ENCODE assay signal across 25 mouse cellular contexts in genomic region chr2:144692777-144693176, GRCm38 (mm10).
A peak's percentile ranks its signal among the peaks of the same experiment; 100 is the strongest.
DNase-seq lines count a peak whose midpoint lies in the region; ATAC-seq lines count a peak whose summit lies in the region.
"Had no signal": no experiment of that assay in that cellular context is flagged by ENCODE, and none has a peak within 500 bp of the region (broad histone marks: within the 10 kb centered on the region; RNA-seq: fewer than 3 reads in every experiment).

No protein-coding gene starts in this region.

- no peaks in the 10 kb centered on the region for H3K9me3 ChIP-seq in forebrain, embryonic 11.5 days (ENCODE audit: control insufficient read depth, low read length)
- H3K9me3 ChIP-seq in forebrain, embryonic 16.5 days (ENCODE audit: control insufficient read depth, low read length) = no peaks in the 10 kb centered on the region
- no peaks in the 10 kb centered on the region for H3K9me3 ChIP-seq in kidney, embryonic 16.5 days (ENCODE audit: low read length)
- H3K9me3 ChIP-seq in midbrain, embryonic 11.5 days (ENCODE audit: control insufficient read depth, low read length) = no peaks in the 10 kb centered on the region
- no peaks in the 10 kb centered on the region for H3K9me3 ChIP-seq in midbrain, embryonic 14.5 days (ENCODE audit: control insufficient read depth, low read length)
- H3K9me3 ChIP-seq: embryonic facial prominence, embryonic 10.5 days; embryonic facial prominence, embryonic 13.5 days; forebrain, embryonic 15.5 days; hindbrain, embryonic 10.5 days; hindbrain, embryonic 13.5 days had no signal

- WGBS in forebrain, embryonic 11.5 days = 89% methylated on average over 2 of the region's 2 CpGs
- WGBS in forebrain, embryonic 16.5 days = 86% methylated on average over 2 of the region's 2 CpGs
- 93% methylated on average over 2 of the region's 2 CpGs for WGBS in kidney, embryonic 16.5 days
- 88% methylated on average over 2 of the region's 2 CpGs for WGBS in midbrain, embryonic 11.5 days
- 92% methylated on average over 2 of the region's 2 CpGs for WGBS in midbrain, embryonic 14.5 days

- no peak overlapping the region for H3K27ac ChIP-seq in forebrain, embryonic 11.5 days (ENCODE audit: low read depth, low read length)
- H3K27ac ChIP-seq in forebrain, embryonic 16.5 days (ENCODE audit: low read length) = no peak overlapping the region
- H3K27ac ChIP-seq in kidney, embryonic 16.5 days (ENCODE audit: low read length) = no peak overlapping the region
- H3K27ac ChIP-seq in midbrain, embryonic 11.5 days (ENCODE audit: low read depth, low read length) = no peak overlapping the region
- H3K27ac ChIP-seq in midbrain, embryonic 14.5 days (replicated peaks; ENCODE audit: low read depth, low read length) = no peak overlapping the region
- H3K27ac ChIP-seq: embryonic facial prominence, embryonic 10.5 days; embryonic facial prominence, embryonic 13.5 days; forebrain, embryonic 15.5 days; hindbrain, embryonic 10.5 days; hindbrain, embryonic 13.5 days had no signal

- H3K9ac ChIP-seq in forebrain, embryonic 11.5 days (ENCODE audit: low read length) = no peak overlapping the region
- H3K9ac ChIP-seq in forebrain, embryonic 16.5 days (replicated peaks; ENCODE audit: low read depth, low read length) = no peak overlapping the region
- no peak overlapping the region for H3K9ac ChIP-seq in kidney, embryonic 16.5 days (replicated peaks; ENCODE audit: low read length)
- H3K9ac ChIP-seq in midbrain, embryonic 11.5 days (ENCODE audit: low read length) = no peak overlapping the region
- H3K9ac ChIP-seq in midbrain, embryonic 14.5 days (replicated peaks; ENCODE audit: low read length) = no peak overlapping the region
- H3K9ac ChIP-seq: embryonic facial prominence, embryonic 13.5 days; forebrain, embryonic 15.5 days; hindbrain, embryonic 13.5 days had no signal

- H3K27me3 ChIP-seq in forebrain, embryonic 11.5 days (ENCODE audit: control insufficient read depth, insufficient read depth, low read length) = no peaks in the 10 kb centered on the region
- no peaks in the 10 kb centered on the region for H3K27me3 ChIP-seq in forebrain, embryonic 16.5 days (replicated peaks; ENCODE audit: control insufficient read depth, insufficient read depth, low read length)
- no peaks in the 10 kb centered on the region for H3K27me3 ChIP-seq in kidney, embryonic 16.5 days (ENCODE audit: insufficient read depth, low read length)
- no peaks in the 10 kb centered on the region for H3K27me3 ChIP-seq in midbrain, embryonic 11.5 days (ENCODE audit: control insufficient read depth, insufficient read depth, low read length)
- no peaks in the 10 kb centered on the region for H3K27me3 ChIP-seq in midbrain, embryonic 14.5 days (ENCODE audit: control insufficient read depth, insufficient read depth, low read length)
- H3K27me3 ChIP-seq: embryonic facial prominence, embryonic 13.5 days; forebrain, embryonic 15.5 days; hindbrain, embryonic 13.5 days had no signal

- no peaks in the 10 kb centered on the region for H3K4me1 ChIP-seq in forebrain, embryonic 11.5 days (replicated peaks; ENCODE audit: control insufficient read depth, insufficient read depth, low read length)
- no peaks in the 10 kb centered on the region for H3K4me1 ChIP-seq in forebrain, embryonic 16.5 days (replicated peaks; ENCODE audit: control insufficient read depth, insufficient read depth, low read length)
- no peaks in the 10 kb centered on the region; the same call in 1 of the 2 replicates for H3K4me1 ChIP-seq in kidney, embryonic 16.5 days (ENCODE audit: insufficient read depth, low read length)
- no peaks in the 10 kb centered on the region for H3K4me1 ChIP-seq in midbrain, embryonic 11.5 days (ENCODE audit: control insufficient read depth, insufficient read depth, low read length)
- no peaks in the 10 kb centered on the region for H3K4me1 ChIP-seq in midbrain, embryonic 14.5 days (ENCODE audit: control insufficient read depth, insufficient read depth, low read length)
- H3K4me1 ChIP-seq: embryonic facial prominence, embryonic 10.5 days; embryonic facial prominence, embryonic 13.5 days; forebrain, embryonic 15.5 days; hindbrain, embryonic 10.5 days; hindbrain, embryonic 13.5 days had no signal

- DNase-seq in forebrain, embryonic 11.5 days (ENCODE audit: low spot score) = no peak
- DNase-seq in kidney, adult 8-10 months = no peak
- no peak for DNase-seq in midbrain, embryonic 11.5 days (ENCODE audit: low spot score, missing footprints)
- DNase-seq in midbrain, embryonic 14.5 days = no peak
- no peak for DNase-seq in spleen, postnatal 36 days (ENCODE audit: low spot score in 2 of 2)
- DNase-seq: adrenal gland, adult 8-10 months; adrenal gland, postnatal 25 days; cerebellum, adult 11-12 months; cerebellum, adult 8-10 months; cerebellum, postnatal 36 days; embryo, embryonic 11 days; gastrocnemius, postnatal 10 days; gastrocnemius, postnatal 36 days; heart, postnatal 36 days had no signal

- H3K36me3 ChIP-seq in forebrain, embryonic 11.5 days (ENCODE audit: control insufficient read depth, insufficient read depth, low read length) = no peaks in the 10 kb centered on the region
- no peaks in the 10 kb centered on the region for H3K36me3 ChIP-seq in forebrain, embryonic 16.5 days (ENCODE audit: control insufficient read depth, insufficient read depth)
- H3K36me3 ChIP-seq in kidney, embryonic 16.5 days (ENCODE audit: insufficient read depth, low read length) = no peaks in the 10 kb centered on the region
- no peaks in the 10 kb centered on the region for H3K36me3 ChIP-seq in midbrain, embryonic 11.5 days (ENCODE audit: control insufficient read depth, insufficient read depth, low read length)
- H3K36me3 ChIP-seq in midbrain, embryonic 14.5 days (ENCODE audit: control insufficient read depth, insufficient read depth, low read length) = no peaks in the 10 kb centered on the region
- H3K36me3 ChIP-seq: embryonic facial prominence, embryonic 10.5 days; embryonic facial prominence, embryonic 13.5 days; forebrain, embryonic 15.5 days; hindbrain, embryonic 10.5 days had no signal

- 0 out of 2 replicates have a peak, but pooled peaks have one; percentile 7 for ATAC-seq in forebrain, embryonic 11.5 days (replicated peaks; ENCODE audit: low FRiP score)
- ATAC-seq in forebrain, embryonic 16.5 days = no peak
- ATAC-seq in kidney, embryonic 16.5 days (ENCODE audit: low FRiP score, low TSS enrichment) = 0 out of 2 replicates have a peak, but pooled peaks have one; percentile 9
- ATAC-seq in midbrain, embryonic 11.5 days (ENCODE audit: low FRiP score) = peak; percentile 11; the same call in 1 of the 2 replicates
- ATAC-seq in midbrain, embryonic 14.5 days (ENCODE audit: low FRiP score, low TSS enrichment) = no peak; the same call in 1 of the 2 replicates
- ATAC-seq: activated CD4-positive, CD25-positive, alpha-beta regulatory T cell, adult 4 months; forebrain, embryonic 15.5 days; hindbrain, embryonic 16.5 days had no signal

- H3K4me2 ChIP-seq in forebrain, embryonic 11.5 days (ENCODE audit: low read depth, low read length, severe bottlenecking) = no peak overlapping the region
- no peak overlapping the region for H3K4me2 ChIP-seq in forebrain, embryonic 16.5 days (ENCODE audit: low read length)
- no peak overlapping the region for H3K4me2 ChIP-seq in kidney, embryonic 16.5 days (replicated peaks; ENCODE audit: low read depth, low read length)
- H3K4me2 ChIP-seq in midbrain, embryonic 11.5 days = no peak overlapping the region
- no peak overlapping the region for H3K4me2 ChIP-seq in midbrain, embryonic 14.5 days (ENCODE audit: low read length)
- H3K4me2 ChIP-seq: embryonic facial prominence, embryonic 13.5 days; forebrain, embryonic 15.5 days; heart, embryonic 11.5 days; hindbrain, embryonic 13.5 days had no signal

- no peak overlapping the region for H3K4me3 ChIP-seq in forebrain, embryonic 11.5 days (ENCODE audit: low read depth, low read length)
- no peak overlapping the region for H3K4me3 ChIP-seq in forebrain, embryonic 16.5 days (replicated peaks; ENCODE audit: low read length)
- H3K4me3 ChIP-seq in kidney, embryonic 16.5 days (ENCODE audit: low read length) = no peak overlapping the region
- no peak overlapping the region for H3K4me3 ChIP-seq in midbrain, embryonic 11.5 days (ENCODE audit: low read depth, low read length)
- no peak overlapping the region for H3K4me3 ChIP-seq in midbrain, embryonic 14.5 days (replicated peaks; ENCODE audit: low read depth, low read length)
- H3K4me3 ChIP-seq: embryonic facial prominence, embryonic 10.5 days; embryonic facial prominence, embryonic 13.5 days; erythroblast, embryonic 14.5 days; forebrain, embryonic 15.5 days; hindbrain, embryonic 10.5 days; hindbrain, embryonic 13.5 days had no signal

Comparison
In these comparisons a context has a peak if more than half of its experiments do, and no peak if none do; other contexts are left out.
1. ATAC-seq: peak in forebrain, embryonic 11.5 days (single experiment), kidney, embryonic 16.5 days (single experiment) and midbrain, embryonic 11.5 days (single experiment); none in forebrain, embryonic 16.5 days (single experiment) and midbrain, embryonic 14.5 days (single experiment).